Mouse (Mus musculus) MEL-GATA-1-ER (cell line): ENCODE data around the gene Plcg2.

ENCODE experiments used
- DNase-seq: peaks from one replicate; pipeline ENCODE4 v3.0.0-alpha.2; 2012; ENCODE audit warnings: low read depth; ENCODE audit errors: extremely low read depth

The Plcg2 gene

GRCm38 (mm10) chr8:117484731-117485130 lies 13.4 kb upstream of the Plcg2 start:
- no peak for DNase-seq

- no peak for DNase-seq
These were observed 12.8 kb upstream of the Plcg2 start for GRCm38 (mm10) chr8:117485316-117485715.

GRCm38 (mm10) chr8:117488246-117489005 lies 9.7 kb upstream of the Plcg2 start:
- no peak for DNase-seq

- no peak for DNase-seq
These were observed 4.5 kb upstream of the Plcg2 start for GRCm38 (mm10) chr8:117493543-117493942.

GRCm38 (mm10) chr8:117494874-117495273 lies 3.2 kb upstream of the Plcg2 start:
- DNase-seq = no peak

- DNase-seq = no peak
These were observed 937 bp downstream of the Plcg2 start for GRCm38 (mm10) chr8:117498915-117499540.

GRCm38 (mm10) chr8:117500232-117500823 lies 2.2 kb downstream of the Plcg2 start:
- no peak for DNase-seq

GRCm38 (mm10) chr8:117501323-117501722 lies 3.2 kb downstream of the Plcg2 start:
- DNase-seq = no peak

GRCm38 (mm10) chr8:117503405-117504069 lies 5.4 kb downstream of the Plcg2 start:
- no peak for DNase-seq

GRCm38 (mm10) chr8:117507703-117508102 lies 9.6 kb downstream of the Plcg2 start:
- DNase-seq = no peak

GRCm38 (mm10) chr8:117516876-117517565 lies 18.9 kb downstream of the Plcg2 start:
- DNase-seq = no peak

GRCm38 (mm10) chr8:117517861-117518260 lies 19.8 kb downstream of the Plcg2 start:
- no peak for DNase-seq

- no peak for DNase-seq
These were observed 20.8 kb downstream of the Plcg2 start for GRCm38 (mm10) chr8:117518873-117519272.

GRCm38 (mm10) chr8:117526185-117526584 lies 28.1 kb downstream of the Plcg2 start:
- no peak for DNase-seq

GRCm38 (mm10) chr8:117527983-117528382 lies 29.9 kb downstream of the Plcg2 start:
- no peak for DNase-seq

- DNase-seq = no peak
These were observed 31.1 kb downstream of the Plcg2 start for GRCm38 (mm10) chr8:117529177-117529576.

GRCm38 (mm10) chr8:117532381-117532972 lies 34.4 kb downstream of the Plcg2 start:
- DNase-seq = no peak

- peak; percentile 49 for DNase-seq
These were observed 38.8 kb downstream of the Plcg2 start for GRCm38 (mm10) chr8:117536862-117537261.

GRCm38 (mm10) chr8:117537751-117538150 lies 39.7 kb downstream of the Plcg2 start:
- DNase-seq = no peak

GRCm38 (mm10) chr8:117542951-117543350 lies 44.9 kb downstream of the Plcg2 start:
- DNase-seq = peak; percentile 61

- DNase-seq = peak; percentile 90
These were observed 45.7 kb downstream of the Plcg2 start for GRCm38 (mm10) chr8:117543789-117544188.
